Mouse (Mus musculus): ENCODE measurements at regions not wholly inside any gene's neighbourhood (a gene's known extent, or its start where the extent isn't known, plus 50 kb on each side); places are given as distances from the start of the nearest gene placed in this dataset.

DNA sequence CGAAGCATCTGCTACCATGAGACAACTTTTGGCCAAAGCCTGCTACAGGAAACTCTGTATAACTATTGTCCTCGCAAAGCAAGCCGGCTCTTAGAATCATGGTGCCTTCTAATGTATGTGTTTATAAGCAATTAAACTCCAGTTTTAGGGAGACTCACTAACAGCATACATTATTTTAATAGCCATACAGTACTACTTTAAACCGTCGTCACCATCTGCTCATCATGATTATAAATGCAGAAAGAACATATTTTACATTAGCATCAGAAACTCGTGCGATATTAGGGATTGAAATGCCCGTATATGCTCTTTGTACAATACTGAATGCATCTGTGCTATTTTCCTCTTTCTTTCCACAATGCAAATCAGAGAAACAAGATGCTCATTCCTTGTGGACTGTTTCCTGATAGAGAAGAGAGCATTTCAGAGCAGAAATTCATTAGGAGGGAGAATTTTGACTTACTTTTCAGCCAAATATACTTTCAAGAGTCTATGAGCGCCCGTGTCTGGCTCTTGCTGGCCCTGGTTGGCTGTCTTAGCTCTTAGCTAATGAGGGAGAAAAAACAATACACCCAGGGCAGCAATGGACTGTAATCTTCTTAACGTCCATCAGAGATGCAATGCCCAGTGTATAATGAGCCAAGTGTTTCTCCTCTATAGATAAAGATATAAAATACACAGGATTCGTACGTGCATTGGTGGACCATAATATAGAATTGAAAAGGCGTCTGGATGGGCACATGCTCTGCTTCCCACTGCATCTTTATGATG is 153.9 kb downstream of the Cdca7 start:
- TF ChIP-seq CTCF (conservative IDR thresholded peaks at IDR 0.05; ENCODE audit: insufficient read depth, insufficient read length, low read depth, low read length): no peak
- TF ChIP-seq POLR2A (IDR thresholded peaks at IDR 0.05; ENCODE audit: low read depth, low read length): no peak
